Mouse (Mus musculus) c-Kit-positive CD71-negative TER-119-negative erythroid progenitor cells, embryonic 14.5 days (primary cell): ENCODE data around the gene Thrb.

Source experiments
- DNase-seq: peaks from one replicate; pipeline ENCODE4 v3.0.0-alpha.2; 2013; ENCODE audit warnings: low read depth

The Thrb gene

DNA sequence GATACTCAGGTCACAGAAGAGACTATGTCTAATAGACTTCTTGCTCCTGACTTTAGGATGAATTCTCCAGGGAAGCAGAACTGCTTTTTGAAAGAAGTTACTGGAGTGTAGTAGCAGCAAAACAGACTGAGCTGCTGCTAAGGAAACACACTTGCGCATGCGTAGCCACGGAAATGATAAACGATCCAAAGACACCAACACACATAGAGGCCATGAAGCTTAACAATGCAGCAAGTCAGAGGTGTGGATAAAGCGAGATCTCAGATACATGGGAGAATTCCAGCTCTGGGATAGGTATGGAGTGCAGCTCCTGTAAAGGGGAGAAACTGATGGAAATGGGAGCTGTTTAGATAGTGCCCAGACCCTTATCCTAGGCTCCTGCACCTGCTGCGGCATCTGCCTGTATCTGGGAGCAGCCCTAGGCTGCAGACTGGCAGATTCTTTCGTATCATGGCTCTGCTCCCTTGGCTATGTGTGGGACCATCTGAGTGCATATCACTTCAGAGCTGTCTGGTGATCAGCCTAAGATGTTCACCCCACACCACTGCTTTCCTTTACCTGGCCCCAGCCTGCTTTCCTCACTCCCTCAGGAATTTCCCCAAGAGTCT, 53.3 kb downstream of the Thrb start:
- DNase-seq: no peak

DNA sequence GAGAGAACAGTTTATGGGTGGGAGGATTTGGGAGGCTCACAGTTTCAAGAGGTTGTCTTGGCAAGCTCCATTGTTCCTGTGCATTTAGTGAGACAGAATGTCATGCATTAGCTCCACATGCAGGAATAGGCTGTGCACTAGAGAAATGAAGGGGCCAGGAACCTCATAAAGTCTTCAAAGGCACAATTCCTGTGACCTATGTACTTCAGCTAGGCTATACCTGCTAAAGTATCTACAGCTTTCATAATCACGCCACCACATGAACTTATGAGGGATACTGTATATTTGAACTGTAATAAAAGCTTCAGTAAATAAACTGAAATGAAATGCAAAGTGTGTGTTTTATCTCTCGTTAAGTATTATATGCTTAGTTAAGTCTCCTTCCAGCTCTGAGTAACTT, 59.4 kb downstream of the Thrb start:
- DNase-seq: no peak

GRCm38 (mm10) chr14:17722824-17723445, 62.9 kb downstream of the Thrb start:
- DNase-seq: no peak

DNA sequence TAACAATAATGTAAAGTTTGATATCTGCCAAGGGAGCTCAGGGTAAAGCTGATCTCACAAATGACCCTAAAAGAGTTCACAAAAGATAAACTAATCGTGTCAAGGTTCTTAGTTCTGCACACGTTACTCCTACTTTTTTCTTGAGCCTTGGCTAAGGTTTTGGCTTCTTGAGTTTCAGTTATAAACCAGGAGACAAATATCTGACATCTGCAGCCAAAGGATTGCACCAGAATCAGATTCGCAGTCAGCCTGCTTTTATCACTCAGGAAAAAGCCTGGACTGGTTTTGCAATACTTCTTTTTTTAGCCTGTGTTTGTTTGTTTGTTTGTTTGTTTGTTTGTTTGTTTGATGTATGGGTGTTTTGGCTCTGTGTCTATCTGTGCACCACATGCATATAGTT, 64.5 kb downstream of the Thrb start:
- DNase-seq: no peak

GRCm38 (mm10) chr14:17726906-17727305, 66.8 kb downstream of the Thrb start:
- no peak for DNase-seq

- no peak for DNase-seq
Measured at GRCm38 (mm10) chr14:17727878-17728277, 67.8 kb downstream of the Thrb start.

- DNase-seq: no peak
Measured at GRCm38 (mm10) chr14:17728889-17729288, 68.8 kb downstream of the Thrb start.

- no peak for DNase-seq
Measured at GRCm38 (mm10) chr14:17731020-17731419, 71.0 kb downstream of the Thrb start.

GRCm38 (mm10) chr14:17733077-17733778, 73.2 kb downstream of the Thrb start:
- no peak for DNase-seq

GRCm38 (mm10) chr14:17733779-17734137, 73.7 kb downstream of the Thrb start:
- DNase-seq: no peak

GRCm38 (mm10) chr14:17735440-17735839, 75.4 kb downstream of the Thrb start:
- no peak for DNase-seq

DNA sequence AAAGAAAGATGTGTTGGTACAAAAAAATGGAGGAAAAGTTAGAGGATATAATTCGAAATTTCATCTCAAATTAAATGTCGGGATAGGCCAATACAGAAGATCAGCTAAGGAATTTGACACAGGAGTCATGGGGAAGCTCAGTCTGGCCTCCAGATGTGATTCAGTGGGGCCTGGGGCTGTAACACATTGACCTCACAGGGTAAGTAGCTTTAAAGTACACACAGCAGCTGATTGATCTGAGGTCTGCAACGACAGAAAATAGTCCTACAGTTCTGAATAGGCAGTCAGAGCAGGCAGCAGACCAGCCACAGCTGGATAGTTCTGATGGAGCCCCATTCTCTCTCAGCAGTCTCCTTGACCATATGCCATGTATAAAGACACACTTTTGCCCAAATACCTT, 80.8 kb downstream of the Thrb start:
- DNase-seq: no peak

- DNase-seq: no peak
Measured at GRCm38 (mm10) chr14:17742264-17742663, 82.2 kb downstream of the Thrb start.

DNA sequence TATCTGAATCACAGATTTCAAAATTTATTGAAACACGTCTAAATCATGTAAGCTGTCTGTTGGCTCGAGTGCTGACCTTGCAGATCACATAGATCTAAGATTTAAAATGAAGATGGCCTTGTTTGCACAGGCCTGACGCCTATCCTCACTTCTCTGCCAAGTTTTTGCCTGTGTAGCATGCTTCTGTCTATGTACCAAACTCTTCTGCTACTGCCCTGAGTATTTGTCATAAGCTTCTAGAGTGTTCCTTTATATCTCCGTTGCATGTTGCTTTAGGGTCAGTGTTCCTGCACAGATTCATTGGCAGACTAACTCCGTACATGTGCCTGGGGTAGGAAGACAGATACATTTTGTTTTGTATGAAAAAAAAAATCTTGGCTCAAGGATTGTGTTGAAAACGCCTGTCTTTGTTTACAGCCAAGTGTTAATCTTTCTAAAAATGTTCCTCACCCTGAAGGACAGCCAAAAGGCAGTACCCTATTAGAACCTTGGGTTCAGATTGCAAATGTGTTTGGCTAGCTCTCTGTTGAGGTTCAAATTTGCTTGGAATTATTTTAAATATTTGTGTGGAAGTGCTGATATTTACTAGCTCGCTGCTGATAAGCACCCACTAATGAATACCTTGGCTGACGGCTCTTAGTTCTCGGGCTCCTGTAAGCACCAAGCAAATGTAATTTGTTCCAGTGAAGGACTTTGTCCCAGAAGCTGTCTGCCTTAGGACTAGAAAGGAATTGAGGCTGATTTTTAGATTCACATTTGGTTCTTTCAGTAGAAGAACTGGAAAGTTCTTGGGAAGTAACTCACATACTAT, 83.0 kb downstream of the Thrb start:
- no peak for DNase-seq

DNA sequence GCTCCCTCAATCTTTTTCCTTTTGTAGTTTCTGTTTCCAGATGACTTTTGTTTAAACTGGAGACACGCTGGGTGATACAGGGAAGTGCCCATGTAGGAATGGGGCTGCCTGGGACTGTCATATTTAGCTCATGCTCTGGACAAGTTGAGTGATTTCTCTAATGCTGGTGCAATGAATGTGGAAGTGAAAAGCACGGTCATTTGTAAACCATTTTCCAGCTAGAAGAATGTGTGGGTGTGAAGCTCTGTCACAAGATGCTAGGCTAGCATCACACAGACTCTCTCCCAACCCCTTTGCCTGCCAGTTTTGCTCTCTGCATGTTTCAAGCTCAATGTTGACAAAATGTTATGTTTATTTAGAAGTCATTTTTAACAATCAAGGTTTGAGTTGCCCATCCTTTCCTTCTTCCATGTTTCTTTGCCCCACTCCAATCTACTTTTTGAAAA, 83.7 kb downstream of the Thrb start:
- DNase-seq: no peak

DNA sequence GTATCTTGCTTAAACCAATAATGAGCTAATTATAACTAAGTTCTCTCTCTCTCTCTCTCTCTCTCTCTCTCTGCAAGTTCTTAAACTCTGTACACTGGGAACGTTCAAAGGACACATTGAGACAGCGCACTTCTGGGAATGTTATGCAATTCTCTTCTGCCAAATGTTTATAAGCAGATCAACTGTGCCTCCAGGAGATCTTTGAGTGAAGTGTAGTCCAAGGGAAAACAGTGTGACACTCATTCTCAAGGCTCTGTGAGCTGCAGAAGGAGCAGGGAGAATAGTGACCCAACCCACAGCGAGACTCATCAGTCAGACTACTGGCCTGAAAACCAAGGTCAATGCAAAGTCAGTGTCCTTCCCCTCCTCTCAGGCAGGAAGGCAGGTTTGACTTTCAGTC, 87.9 kb downstream of the Thrb start:
- no peak for DNase-seq

DNA sequence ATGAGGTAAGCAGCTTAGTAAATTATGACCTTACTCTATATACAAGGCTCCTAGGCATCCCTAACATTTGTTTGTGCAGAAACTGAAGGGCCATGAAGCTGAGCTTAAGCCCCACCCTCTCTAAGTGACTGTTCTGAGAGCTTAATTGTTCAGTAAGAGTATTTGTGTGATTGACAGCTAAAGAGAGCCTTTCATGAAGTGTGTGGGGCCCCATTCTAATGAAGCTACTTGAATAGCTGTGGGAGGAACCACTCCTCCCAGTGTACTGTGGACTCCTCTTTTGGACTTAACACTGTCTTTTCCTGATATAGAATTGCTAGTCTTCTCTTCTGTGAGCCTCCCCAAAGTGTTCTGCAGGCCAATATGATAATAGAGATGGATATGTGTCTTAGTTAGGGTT, 88.9 kb downstream of the Thrb start:
- DNase-seq: no peak

- no peak for DNase-seq
Measured at GRCm38 (mm10) chr14:17751911-17752310, 91.8 kb downstream of the Thrb start.

GRCm38 (mm10) chr14:17753429-17753828, 93.4 kb downstream of the Thrb start:
- DNase-seq: no peak

- DNase-seq: no peak
Measured at GRCm38 (mm10) chr14:17756732-17757131, 96.7 kb downstream of the Thrb start.

GRCm38 (mm10) chr14:17767987-17768386, 107.9 kb downstream of the Thrb start:
- DNase-seq: no peak

DNA sequence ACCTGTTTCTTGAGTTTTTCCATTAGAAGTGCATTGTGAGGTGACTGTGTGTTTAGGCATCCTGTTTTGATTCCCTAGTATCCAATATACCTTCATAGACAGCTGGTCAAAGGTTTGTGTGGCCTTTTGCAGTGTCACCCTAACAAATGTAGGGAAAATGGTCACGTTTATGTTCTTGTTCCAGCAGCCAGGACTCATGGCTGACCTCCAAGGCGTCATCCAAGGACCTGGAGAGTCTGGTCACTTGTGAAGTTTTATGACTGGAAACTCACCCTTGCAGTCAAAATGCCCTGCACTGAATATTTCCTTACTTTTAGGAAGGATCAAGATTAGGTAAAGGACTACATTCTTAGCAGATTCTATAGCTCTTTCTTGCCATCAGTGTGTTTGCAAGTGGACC, 114.3 kb downstream of the Thrb start:
- DNase-seq: no peak

DNA sequence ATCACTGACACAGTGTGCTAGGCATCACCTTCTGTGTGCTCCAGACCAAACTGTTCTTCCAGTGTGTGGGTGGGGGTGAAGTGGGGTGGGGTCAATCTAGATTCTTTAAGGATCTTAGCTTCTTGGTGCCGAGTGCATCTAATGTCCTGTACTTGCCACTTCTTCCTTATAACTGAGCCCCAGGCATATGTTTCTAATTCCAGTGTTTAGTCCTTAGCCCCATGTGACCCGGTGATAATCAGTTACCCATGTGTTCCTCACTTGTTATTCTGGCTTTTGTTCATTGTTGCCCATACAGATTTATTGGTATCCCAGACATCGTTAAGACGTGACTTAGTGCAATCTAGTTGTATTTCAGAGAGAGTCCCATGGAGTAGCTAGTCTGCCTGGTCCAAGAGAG, 121.9 kb downstream of the Thrb start:
- no peak for DNase-seq
